Mouse (Mus musculus): ENCODE measurements at regions not wholly inside any gene's neighbourhood (a gene's known extent, or its start where the extent isn't known, plus 50 kb on each side); places are given as distances from the start of the nearest gene placed in this dataset.
"Not testable (repeated sequence)": the region's sequence is repeated elsewhere in the genome, so short reads cannot be mapped to it uniquely, and the experiment has no call there.

DNA sequence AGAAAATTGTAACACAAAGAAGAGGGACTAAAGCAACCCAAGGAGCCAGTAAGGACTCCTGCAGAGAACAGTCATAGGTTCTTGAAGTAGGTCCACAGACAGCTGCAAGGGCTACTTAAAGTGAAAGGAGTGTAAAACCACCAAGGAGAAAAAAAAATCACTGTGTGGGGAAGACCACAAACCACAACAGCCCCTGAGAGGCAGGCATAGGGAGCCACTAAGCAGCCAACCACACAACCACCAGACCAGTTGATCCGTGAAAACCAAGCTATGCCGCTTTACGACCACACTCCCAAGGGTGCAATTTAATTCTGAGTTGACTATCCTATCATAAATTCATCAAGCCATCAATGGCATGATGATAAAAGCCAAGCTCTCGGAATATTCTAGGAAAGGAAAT, 423.5 kb downstream of the Nova1 start:
- DNase-seq: no peak

DNA sequence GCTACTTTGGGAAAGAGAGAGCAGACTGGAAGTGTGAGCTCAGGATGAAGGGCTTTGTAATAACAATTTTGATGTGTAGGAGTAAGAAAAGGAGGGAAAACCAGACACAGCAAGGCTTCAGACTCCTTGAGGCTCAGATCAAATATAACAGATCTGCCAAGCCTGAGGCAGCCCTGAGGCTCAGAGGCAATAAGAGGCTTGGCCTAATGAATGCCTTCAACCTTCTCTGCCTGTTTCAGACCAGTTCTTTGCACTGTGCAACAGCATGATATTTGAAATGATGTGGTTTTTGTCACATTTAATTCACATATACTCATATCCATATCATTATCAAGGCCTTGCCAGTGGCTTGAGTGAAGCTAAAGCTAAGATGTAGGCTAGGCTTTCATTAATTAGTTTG, 425.0 kb downstream of the Nova1 start:
- no peak for DNase-seq

DNA sequence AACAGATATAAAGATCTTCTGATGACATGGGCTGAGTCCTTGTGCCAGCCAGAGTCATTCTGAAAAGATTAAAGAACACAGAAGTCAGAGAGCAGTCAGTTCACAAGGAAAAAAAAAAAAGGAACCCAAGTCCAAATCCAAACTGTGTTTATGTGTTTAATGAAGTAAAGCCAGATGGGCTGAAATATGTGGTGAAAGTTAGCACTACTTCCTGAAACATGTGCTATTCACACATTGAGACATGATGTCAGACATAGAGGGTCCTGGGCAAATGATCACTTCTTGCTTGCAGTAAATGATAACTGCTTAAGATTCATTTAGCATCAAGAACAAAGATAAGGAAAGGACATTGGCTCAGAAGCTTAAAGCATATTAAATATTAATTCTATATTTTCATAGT, 439.8 kb downstream of the Nova1 start:
- no peak for DNase-seq

DNA sequence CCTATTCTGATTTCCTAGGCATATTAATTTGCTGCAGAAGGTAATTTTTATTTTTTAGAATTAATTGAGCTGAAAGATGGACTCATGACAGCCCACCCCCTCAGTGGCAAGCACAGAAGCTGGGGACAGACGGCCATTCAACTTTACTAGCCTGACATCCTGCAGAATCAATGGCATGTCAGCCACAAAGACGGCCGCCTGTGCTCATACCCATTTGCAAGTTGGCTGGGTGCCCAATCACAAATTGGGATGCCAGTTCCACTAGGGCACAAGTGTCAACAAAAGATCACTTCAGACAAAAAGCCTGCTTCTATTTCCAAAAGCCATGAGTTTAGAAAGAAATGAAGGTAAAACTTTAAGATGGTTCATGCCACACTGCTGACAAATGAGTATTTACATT, 447.0 kb downstream of the Nova1 start:
- no peak for DNase-seq

DNA sequence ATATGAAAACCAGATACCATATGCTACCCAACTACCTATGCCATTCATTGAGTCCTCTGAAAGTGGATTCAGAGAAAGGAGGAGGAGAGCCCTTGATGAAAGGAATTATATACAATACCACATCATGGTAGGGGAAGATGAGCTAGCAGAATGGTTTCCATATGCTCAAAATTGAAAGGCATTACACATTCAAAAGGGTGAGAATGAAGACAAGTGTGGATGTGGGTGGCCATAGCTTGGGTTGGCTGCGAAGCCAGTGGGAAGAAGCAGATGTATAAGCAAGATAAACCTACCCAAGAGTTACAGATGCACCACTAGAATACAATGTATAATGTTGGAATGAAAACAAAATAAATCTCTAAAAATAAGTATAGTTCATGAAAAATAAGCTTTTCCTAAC, 485.4 kb downstream of the Nova1 start:
- no peak for DNase-seq

DNA sequence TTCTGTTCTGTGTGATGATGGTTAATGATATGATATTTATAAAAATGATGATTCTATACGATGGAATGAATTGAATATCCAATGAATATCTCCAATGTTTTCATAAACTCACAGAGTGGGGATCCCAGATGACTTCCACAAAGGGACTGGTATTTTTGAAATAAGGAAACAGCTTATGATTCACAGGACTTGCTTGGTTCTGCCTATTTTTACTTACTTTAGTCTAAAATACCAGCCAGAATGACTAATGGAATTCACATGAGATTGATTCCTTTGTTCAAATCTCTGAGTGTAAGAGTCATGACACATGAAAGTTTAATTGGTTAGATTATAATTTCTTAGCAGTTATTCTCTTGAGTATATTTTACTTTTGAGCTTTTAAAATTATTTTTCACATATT, 490.9 kb downstream of the Nova1 start:
- DNase-seq: no peak

DNA sequence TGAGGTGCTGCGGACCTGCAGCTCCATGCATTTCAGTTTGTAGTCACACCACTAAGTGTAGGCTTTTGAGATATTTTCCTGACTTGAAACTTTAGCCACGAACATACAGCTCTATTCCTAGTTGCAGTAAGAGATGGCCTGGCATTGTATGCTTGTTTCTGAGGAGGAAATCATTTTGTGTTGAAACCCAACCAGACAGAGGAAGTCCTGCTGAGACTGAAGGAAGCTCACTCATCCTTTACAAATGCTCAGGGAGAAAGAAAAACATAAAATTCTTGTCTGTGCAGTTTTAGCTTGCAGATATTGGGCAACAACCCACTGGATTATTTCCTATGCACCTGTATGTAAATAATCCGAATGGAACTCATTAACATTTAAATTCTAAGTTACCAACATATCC, 495.5 kb downstream of the Nova1 start:
- no peak for DNase-seq

DNA sequence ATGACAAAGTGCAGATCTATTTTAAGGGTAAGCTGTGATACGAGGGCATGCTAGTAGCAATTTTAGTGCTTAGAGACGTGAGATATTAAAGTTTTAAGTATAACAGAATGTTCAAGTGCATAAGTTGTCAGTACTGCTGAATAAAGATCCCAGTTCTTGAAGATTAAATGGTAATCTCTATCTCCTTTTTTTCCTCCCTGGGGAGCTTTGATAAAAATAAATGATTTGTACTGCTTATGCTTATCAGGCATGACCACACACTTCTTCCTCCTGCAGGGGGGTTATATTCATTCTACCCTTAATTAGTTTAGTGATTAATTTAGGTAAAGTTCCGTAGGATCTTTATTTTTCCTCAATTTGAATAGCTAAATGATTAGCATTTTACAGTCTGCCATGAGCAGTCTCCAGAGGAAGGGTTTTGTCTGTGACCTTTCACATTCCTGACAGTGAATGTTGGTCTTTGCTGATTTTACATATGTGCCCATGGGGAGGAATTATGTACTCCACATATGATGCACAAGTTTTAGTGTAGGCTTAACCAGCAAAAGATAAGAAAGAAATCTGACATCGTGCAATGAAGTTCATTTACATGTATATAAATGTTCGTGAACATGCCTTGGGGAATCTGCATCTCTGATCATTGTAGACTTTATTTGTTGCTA, 515.5 kb downstream of the Nova1 start:
- DNase-seq: no peak

DNA sequence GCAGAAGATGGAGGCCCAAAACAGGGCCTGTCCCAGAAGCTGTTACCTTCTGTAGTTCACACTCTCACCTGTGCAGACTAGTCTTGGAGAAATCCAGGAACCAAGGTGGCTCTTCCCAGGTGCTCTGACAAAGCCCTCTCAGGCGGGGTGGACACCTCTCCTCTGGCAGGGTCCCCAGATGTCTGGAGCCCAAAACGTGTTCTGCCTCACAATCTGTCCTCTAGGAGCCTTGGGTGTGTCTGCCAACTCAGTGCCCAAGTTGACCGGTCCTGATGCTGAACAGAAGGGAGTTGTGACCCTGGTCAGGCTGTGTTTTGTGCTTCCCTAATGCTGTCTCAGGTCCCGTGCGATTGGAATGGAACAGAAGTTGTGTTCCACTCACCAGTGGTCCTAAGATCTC, 519.8 kb downstream of the Nova1 start:
- no peak for DNase-seq

DNA sequence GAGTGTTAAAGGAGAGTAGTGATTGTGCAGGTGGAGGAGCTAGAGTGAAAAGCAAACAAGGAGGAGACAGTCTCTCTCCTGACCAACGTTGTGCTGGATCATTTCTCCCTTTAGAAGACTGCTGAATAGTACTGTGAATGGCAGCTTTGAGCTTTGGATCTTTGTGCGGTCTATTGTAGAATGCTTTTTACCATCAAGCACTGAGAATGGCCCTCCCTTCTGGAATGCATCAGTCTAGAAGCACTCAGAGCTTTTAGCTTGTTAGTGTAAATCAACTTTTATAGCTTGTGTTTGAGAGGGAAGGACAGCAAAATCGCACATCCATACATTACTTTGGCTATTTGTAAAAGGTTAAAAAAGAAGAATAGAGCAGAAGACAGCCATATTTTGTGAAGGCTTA, 534.2 kb downstream of the Nova1 start:
- DNase-seq: no peak

DNA sequence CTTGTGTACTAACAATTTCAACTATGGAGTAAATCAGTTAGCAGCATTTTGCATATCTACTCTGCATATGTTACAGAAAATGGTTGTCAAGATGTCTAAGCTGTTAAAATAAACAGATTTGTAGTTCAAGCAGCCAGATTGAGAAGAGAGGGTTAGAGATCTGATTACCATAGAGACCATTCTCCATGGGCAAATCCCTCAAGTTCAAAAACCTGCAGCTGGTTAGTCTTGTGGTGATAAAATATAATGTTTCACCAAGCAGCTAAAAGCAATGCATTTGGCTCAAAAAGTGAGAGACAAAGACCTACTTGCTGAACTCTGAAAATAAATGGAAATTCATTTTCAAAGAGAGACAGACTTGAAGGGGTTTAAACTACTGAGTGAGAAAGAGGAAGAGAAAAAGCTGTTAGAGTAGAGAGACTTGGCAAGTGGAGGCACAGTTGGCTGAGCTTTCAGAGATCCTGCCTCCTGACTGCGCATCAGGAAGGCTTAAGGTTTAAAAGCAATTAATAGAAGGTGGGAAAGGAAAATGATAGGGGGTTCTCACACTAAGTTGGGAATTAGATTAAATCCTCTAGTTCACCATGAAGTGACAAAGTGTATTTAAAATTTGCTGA, 570.2 kb downstream of the Nova1 start:
- no peak for DNase-seq

DNA sequence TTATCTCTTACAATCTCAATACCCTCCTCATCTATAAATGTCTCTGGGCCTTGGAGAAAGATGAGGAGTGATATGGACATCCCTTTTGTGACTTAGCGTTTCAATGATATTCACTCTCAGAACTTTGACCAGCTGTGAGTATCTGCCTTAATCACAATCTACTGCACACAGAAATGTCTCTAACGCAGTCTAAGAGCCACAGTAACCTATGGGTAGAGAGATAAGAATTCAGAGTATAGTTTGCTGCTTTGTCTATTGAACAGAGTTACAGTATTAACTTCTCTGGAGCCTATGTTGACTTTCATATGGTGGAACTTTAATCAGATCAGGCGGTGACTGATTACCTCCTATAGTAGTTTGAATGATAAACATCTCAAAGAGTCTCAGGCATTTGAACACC, 573.8 kb downstream of the Nova1 start:
- no peak for DNase-seq

DNA sequence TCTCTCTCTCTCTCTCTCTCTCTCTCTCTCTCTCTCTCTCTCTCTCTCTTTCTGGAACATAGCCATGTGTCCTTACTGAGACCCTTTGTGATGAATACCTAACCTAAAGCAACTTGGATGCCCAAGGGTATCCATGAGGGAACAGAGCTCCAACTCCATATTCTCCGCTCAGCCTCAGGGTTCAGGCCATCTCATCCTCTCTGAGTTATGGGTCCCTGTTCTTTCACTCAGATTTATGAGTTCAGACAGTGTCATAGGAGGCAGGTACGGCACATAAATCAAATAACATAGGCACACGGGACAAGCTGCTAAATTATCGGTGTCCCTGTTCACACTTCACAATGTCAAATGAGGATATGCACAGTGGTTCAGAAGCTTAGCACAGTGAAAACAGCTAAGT, 586.4 kb downstream of the Nova1 start:
- no peak for DNase-seq

DNA sequence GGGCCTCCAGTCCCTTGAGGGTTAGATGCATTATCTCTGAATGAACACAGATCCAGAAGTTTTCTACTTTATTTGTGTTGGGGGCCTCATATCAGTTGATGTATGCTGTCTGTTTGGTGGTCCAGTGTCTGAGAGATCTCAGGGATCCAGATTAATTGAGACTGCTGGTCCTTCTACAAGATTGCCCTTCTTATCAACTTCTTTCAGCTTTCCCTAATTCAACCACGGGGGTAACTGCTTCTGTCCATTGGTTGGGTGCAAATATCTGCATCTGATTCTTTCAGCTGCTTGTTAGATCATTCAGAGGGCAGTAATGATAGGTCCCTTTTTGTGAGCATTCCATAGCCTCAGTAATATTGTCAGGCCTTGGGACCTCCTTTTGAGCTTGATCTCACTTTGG, 603.4 kb downstream of the Nova1 start:
- not testable (repeated sequence) for DNase-seq

DNA sequence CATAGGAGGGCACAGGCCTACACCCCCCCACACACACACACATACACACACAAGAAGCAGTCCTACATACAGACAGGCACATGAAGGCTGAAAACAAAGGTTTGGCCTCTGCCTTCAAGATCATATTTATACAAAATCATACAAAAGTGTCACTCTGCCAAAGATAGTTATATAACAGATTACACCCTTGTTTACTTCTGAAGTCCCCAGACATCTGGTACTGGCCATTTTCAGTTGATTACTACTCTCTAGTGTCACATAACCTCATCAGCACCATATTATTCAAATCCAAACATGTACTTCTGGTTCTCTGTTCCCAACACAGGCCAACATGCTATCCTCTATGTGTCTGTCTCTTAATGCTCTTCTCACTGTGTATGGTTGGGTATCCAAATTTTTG, 619.7 kb downstream of the Nova1 start:
- no peak for DNase-seq

DNA sequence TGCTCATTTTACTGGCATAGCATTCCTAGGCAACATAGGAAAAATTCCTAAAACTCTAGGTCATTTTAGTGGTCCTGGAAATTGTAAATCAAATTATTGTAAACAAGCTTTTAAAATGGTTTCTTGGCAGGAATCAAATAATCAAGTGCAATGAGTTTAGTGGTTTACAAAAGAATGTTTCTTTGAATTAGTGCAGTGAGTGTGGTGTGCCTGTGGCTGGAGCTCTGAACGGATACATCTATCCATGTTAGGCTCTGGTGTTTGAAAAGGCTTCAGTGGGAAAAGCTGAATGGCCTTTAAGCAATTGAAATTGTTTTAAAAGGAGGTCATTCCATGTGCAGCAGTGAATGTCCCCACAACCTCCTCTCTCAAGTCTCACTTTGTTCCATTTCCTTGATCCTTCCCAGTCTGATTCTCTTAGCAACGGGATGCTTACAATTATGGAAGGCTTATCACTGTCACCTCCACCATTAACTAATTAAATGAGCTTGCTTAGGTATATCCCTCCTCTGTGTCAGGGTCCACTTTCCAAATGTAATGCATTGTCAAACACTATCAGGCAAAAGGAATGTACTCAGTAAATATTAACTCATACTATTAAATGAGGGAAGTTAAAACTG, 621.1 kb downstream of the Nova1 start:
- DNase-seq: no peak

DNA sequence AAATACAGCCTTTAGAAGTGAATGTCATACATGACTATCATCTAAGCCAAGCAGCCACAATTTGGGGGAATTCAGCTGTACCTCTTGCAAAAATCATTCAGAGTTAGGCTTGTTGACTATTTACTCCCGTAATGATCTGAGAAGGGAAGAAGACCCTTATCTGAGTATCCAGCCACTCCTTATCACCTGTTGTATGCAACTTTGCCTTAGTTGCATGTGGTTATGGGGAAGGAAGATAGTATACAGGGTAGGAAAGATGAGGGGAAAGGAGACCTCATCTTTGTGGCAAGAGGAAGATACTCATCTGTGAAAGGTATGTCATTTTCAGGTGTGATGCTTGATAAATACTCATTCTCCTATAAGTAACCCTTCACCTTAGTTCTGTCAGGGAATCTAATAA, 624.6 kb downstream of the Nova1 start:
- no peak for DNase-seq
